Mouse (Mus musculus): ENCODE results near the gene 4930568D16Rik. TPM values are rescaled to one million over a fixed set of nuclear protein-coding genes. Genes with fewer than 3 reads are reported as not detected.

Gene 4930568D16Rik
- polyA plus RNA-seq, 1 experiment from 2014 or later = not detected

- Histone ChIP-seq H3K27ac (replicated peaks; ENCODE audit: low read depth, low read length) (no peak overlapping the region), H3K9me3 (ENCODE audit: control insufficient read depth, low read length) (no peaks in the 10 kb centered on the region), H3K9ac (ENCODE audit: low read depth, low read length) (no peak overlapping the region), H3K4me2 (ENCODE audit: low read depth, low read length) (no peak overlapping the region), H3K4me3 (ENCODE audit: low read depth, low read length) (no peak overlapping the region), H3K4me1 (ENCODE audit: control insufficient read depth, insufficient read depth, low read length) (peaks cover 3% of the 10 kb centered on the region; the same call in 1 of the 2 replicates), H3K27me3 (replicated peaks; ENCODE audit: control insufficient read depth, insufficient read depth, low read length) (no peaks in the 10 kb centered on the region), H3K36me3 (ENCODE audit: control insufficient read depth, insufficient read depth, low read length) (no peaks in the 10 kb centered on the region)
- DNase-seq (ENCODE audit: low spot score) (no peak), ATAC-seq (ENCODE audit: low read depth) (no peak)
- WGBS = 56% methylated on average over 10 of the region's 10 CpGs
Measured at GRCm38 (mm10) chr2:35327583-35327982, 39.9 kb downstream of the 4930568D16Rik start.

- 68% methylated on average over 1 of the region's 1 CpGs for WGBS
- DNase-seq (ENCODE audit: low spot score) (no peak), ATAC-seq (ENCODE audit: low read depth) (no peak)
Measured at GRCm38 (mm10) chr2:35326931-35327330, 40.6 kb downstream of the 4930568D16Rik start.

GRCm38 (mm10) chr2:35325930-35326329 is 41.6 kb downstream of the 4930568D16Rik start:
- H3K4me2 ChIP-seq (ENCODE audit: low read depth, low read length) = no peak overlapping the region
- no peaks in the 10 kb centered on the region for H3K27me3 ChIP-seq (replicated peaks; ENCODE audit: control insufficient read depth, insufficient read depth, low read length)
- DNase-seq (ENCODE audit: low spot score) (no peak), ATAC-seq (ENCODE audit: low read depth) (no peak)
- WGBS = 68% methylated on average over 10 of the region's 10 CpGs
- no peaks in the 10 kb centered on the region for H3K36me3 ChIP-seq (ENCODE audit: control insufficient read depth, insufficient read depth, low read length)
- no peak overlapping the region for H3K4me3 ChIP-seq (ENCODE audit: low read depth, low read length)
- H3K27ac ChIP-seq (replicated peaks; ENCODE audit: low read depth, low read length) = no peak overlapping the region
- H3K9me3 ChIP-seq (ENCODE audit: control insufficient read depth, low read length) = no peaks in the 10 kb centered on the region
- no peak overlapping the region for H3K9ac ChIP-seq (ENCODE audit: low read depth, low read length)
- peaks cover 4% of the 10 kb centered on the region; the same call in 1 of the 2 replicates for H3K4me1 ChIP-seq (ENCODE audit: control insufficient read depth, insufficient read depth, low read length)

More at GRCm38 (mm10) chr2:35326931-35327330, 40.6 kb downstream of the 4930568D16Rik start:
- Histone ChIP-seq H3K4me1 (ENCODE audit: control insufficient read depth, insufficient read depth, low read length) (peaks cover 4% of the 10 kb centered on the region; the same call in 1 of the 2 replicates), H3K9me3 (ENCODE audit: control insufficient read depth, low read length) (no peaks in the 10 kb centered on the region), H3K36me3 (ENCODE audit: control insufficient read depth, insufficient read depth, low read length) (no peaks in the 10 kb centered on the region), H3K27ac (replicated peaks; ENCODE audit: low read depth, low read length) (no peak overlapping the region), H3K4me2 (ENCODE audit: low read depth, low read length) (no peak overlapping the region), H3K4me3 (ENCODE audit: low read depth, low read length) (no peak overlapping the region), H3K27me3 (replicated peaks; ENCODE audit: control insufficient read depth, insufficient read depth, low read length) (no peaks in the 10 kb centered on the region), H3K9ac (ENCODE audit: low read depth, low read length) (no peak overlapping the region)

- DNase-seq (ENCODE audit: low spot score) (peak; percentile 61), ATAC-seq (ENCODE audit: low read depth) (peak; percentile 62)
- peaks cover 4% of the 10 kb centered on the region; the same call in 1 of the 2 replicates for H3K4me1 ChIP-seq (ENCODE audit: control insufficient read depth, insufficient read depth, low read length)
- H3K27me3 ChIP-seq (replicated peaks; ENCODE audit: control insufficient read depth, insufficient read depth, low read length) = no peaks in the 10 kb centered on the region
- no peaks in the 10 kb centered on the region for H3K9me3 ChIP-seq (ENCODE audit: control insufficient read depth, low read length)
- 0 out of 2 replicates have a peak, but pooled peaks cover 5% of the 10 kb centered on the region for H3K36me3 ChIP-seq (ENCODE audit: control insufficient read depth, insufficient read depth, low read length)
- WGBS = 59% methylated on average over 10 of the region's 10 CpGs
- H3K9ac ChIP-seq (ENCODE audit: low read depth, low read length) = no peak overlapping the region
- H3K27ac ChIP-seq (replicated peaks; ENCODE audit: low read depth, low read length) = 0 out of 2 replicates have a peak overlapping the region, but pooled peaks have one; percentile 4
- H3K4me2 ChIP-seq (ENCODE audit: low read depth, low read length) = no peak overlapping the region
- no peak overlapping the region for H3K4me3 ChIP-seq (ENCODE audit: low read depth, low read length)
Measured at GRCm38 (mm10) chr2:35322404-35323164, 44.9 kb downstream of the 4930568D16Rik start.

- H3K27me3 ChIP-seq (replicated peaks; ENCODE audit: control insufficient read depth, insufficient read depth, low read length) = no peaks in the 10 kb centered on the region
- no peak overlapping the region for H3K4me3 ChIP-seq (ENCODE audit: low read depth, low read length)
- H3K36me3 ChIP-seq (ENCODE audit: control insufficient read depth, insufficient read depth, low read length) = 0 out of 2 replicates have a peak, but pooled peaks cover 5% of the 10 kb centered on the region
- DNase-seq (ENCODE audit: low spot score) (no peak), ATAC-seq (ENCODE audit: low read depth) (0 out of 2 replicates have a peak, but pooled peaks have one; percentile 26)
- peaks cover 4% of the 10 kb centered on the region; the same call in 1 of the 2 replicates for H3K4me1 ChIP-seq (ENCODE audit: control insufficient read depth, insufficient read depth, low read length)
- H3K27ac ChIP-seq (replicated peaks; ENCODE audit: low read depth, low read length) = no peak overlapping the region
- no peaks in the 10 kb centered on the region for H3K9me3 ChIP-seq (ENCODE audit: control insufficient read depth, low read length)
- H3K4me2 ChIP-seq (ENCODE audit: low read depth, low read length) = no peak overlapping the region
- H3K9ac ChIP-seq (ENCODE audit: low read depth, low read length) = no peak overlapping the region
- WGBS = 81% methylated on average over 15 of the region's 15 CpGs
Measured at GRCm38 (mm10) chr2:35320399-35320798, 47.1 kb downstream of the 4930568D16Rik start.

- Histone ChIP-seq H3K27ac (replicated peaks; ENCODE audit: low read depth, low read length) (no peak overlapping the region), H3K4me3 (ENCODE audit: low read depth, low read length) (no peak overlapping the region), H3K9me3 (ENCODE audit: control insufficient read depth, low read length) (no peaks in the 10 kb centered on the region), H3K36me3 (ENCODE audit: control insufficient read depth, insufficient read depth, low read length) (0 out of 2 replicates have a peak, but pooled peaks cover 5% of the 10 kb centered on the region), H3K4me2 (ENCODE audit: low read depth, low read length) (no peak overlapping the region), H3K4me1 (ENCODE audit: control insufficient read depth, insufficient read depth, low read length) (peaks cover 4% of the 10 kb centered on the region; the same call in 1 of the 2 replicates), H3K9ac (ENCODE audit: low read depth, low read length) (no peak overlapping the region), H3K27me3 (replicated peaks; ENCODE audit: control insufficient read depth, insufficient read depth, low read length) (no peaks in the 10 kb centered on the region)
- DNase-seq (ENCODE audit: low spot score) (no peak), ATAC-seq (ENCODE audit: low read depth) (no peak)
- 89% methylated on average over 12 of the region's 12 CpGs for WGBS
Measured at GRCm38 (mm10) chr2:35318405-35318804, 49.1 kb downstream of the 4930568D16Rik start.

- DNase-seq (ENCODE audit: low spot score) (no peak), ATAC-seq (ENCODE audit: low read depth) (no peak)
- Histone ChIP-seq H3K27ac (replicated peaks; ENCODE audit: low read depth, low read length) (no peak overlapping the region), H3K27me3 (replicated peaks; ENCODE audit: control insufficient read depth, insufficient read depth, low read length) (no peaks in the 10 kb centered on the region), H3K9ac (ENCODE audit: low read depth, low read length) (no peak overlapping the region), H3K9me3 (ENCODE audit: control insufficient read depth, low read length) (no peaks in the 10 kb centered on the region), H3K4me3 (ENCODE audit: low read depth, low read length) (no peak overlapping the region), H3K36me3 (ENCODE audit: control insufficient read depth, insufficient read depth, low read length) (0 out of 2 replicates have a peak, but pooled peaks cover 5% of the 10 kb centered on the region), H3K4me1 (ENCODE audit: control insufficient read depth, insufficient read depth, low read length) (peaks cover 2% of the 10 kb centered on the region), H3K4me2 (ENCODE audit: low read depth, low read length) (no peak overlapping the region)
- whole genome bisulfite sequencing = 87% methylated on average over 4 of the region's 4 CpGs
Measured at GRCm38 (mm10) chr2:35317604-35318003, 49.9 kb downstream of the 4930568D16Rik start.

GRCm38 (mm10) chr2:35314300-35314699 is 53.2 kb downstream of the 4930568D16Rik start:
- WGBS = 61% methylated on average over 3 of the region's 3 CpGs
- Histone ChIP-seq H3K4me2 (ENCODE audit: low read depth, low read length) (no peak overlapping the region), H3K4me1 (ENCODE audit: control insufficient read depth, insufficient read depth, low read length) (no peaks in the 10 kb centered on the region; the same call in 1 of the 2 replicates), H3K27ac (replicated peaks; ENCODE audit: low read depth, low read length) (no peak overlapping the region), H3K9ac (ENCODE audit: low read depth, low read length) (no peak overlapping the region), H3K27me3 (replicated peaks; ENCODE audit: control insufficient read depth, insufficient read depth, low read length) (no peaks in the 10 kb centered on the region), H3K9me3 (ENCODE audit: control insufficient read depth, low read length) (no peaks in the 10 kb centered on the region), H3K36me3 (ENCODE audit: control insufficient read depth, insufficient read depth, low read length) (0 out of 2 replicates have a peak, but pooled peaks cover 12% of the 10 kb centered on the region), H3K4me3 (ENCODE audit: low read depth, low read length) (no peak overlapping the region)
- DNase-seq (ENCODE audit: low spot score) (no peak), ATAC-seq (ENCODE audit: low read depth) (no peak)
